Mouse (Mus musculus) heart, postnatal 0 days (tissue): Measurements from ENCODE around the gene Rabepk.

Experiments
- CTCF ChIP-seq: IDR thresholded peaks from 2 replicates; pipeline ENCODE4 v1.5.1; 2016; ENCODE audit warnings: antibody characterized with exemption, control low read depth, low read depth
- EP300 ChIP-seq: IDR thresholded peaks from 2 replicates; pipeline ENCODE4 v1.6.1; 2016; ENCODE audit warnings: antibody characterized with exemption, low read depth

GRCm38 (mm10) chr2:34783064-34784020, 16.4 kb downstream of the Rabepk start:
- TF ChIP-seq CTCF (no peak), EP300 (no peak)
